Mouse (Mus musculus) bone marrow macrophage, adult 2 months (primary cell): ENCODE data around the gene Crim1.

Experiments used
- CTCF ChIP-seq: IDR thresholded peaks from 2 replicates; pipeline ENCODE4 v1.5.1; 2012; ENCODE audit warnings: low read depth, mild to moderate bottlenecking, low read length, moderate library complexity
- POLR2A ChIP-seq: IDR thresholded peaks from 2 replicates; pipeline ENCODE4 v1.6.1; 2012; ENCODE audit warnings: mild to moderate bottlenecking, low read depth, low read length, borderline replicate concordance

DNA sequence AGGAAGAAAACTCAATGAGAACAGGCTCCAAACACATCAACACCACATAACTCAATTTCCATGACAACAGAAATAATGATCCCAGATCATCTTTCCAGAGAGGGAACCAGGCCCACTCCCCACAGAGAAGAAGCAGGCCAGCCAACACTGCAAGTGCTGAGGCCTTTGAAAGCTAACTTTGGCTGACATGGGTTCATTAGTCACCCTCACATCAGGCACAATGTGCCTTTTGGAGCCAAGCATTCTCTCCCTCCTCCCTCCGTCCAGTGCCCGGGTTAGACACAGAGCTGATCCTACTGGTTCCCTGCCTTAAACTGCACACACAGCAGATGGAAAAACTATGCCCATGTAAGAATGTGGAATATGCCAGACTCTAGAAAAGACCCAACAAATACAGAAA lies 209.9 kb downstream of the Crim1 start:
- no peak for TF ChIP-seq CTCF
- no peak for TF ChIP-seq POLR2A
